Mouse (Mus musculus): ENCODE measurements around the gene Trappc6a.

GRCm38 (mm10) chr7:19512353-19512752 is 4.2 kb downstream of the Trappc6a start:
- TF ChIP-seq CTCF (IDR thresholded peaks at IDR 0.05; ENCODE audit: borderline replicate concordance, extremely low read depth, insufficient read depth, insufficient read length) (no peak), POLR2A (IDR thresholded peaks at IDR 0.05; ENCODE audit: borderline replicate concordance, extremely low read depth, insufficient read depth, insufficient read length, poor library complexity, severe bottlenecking) (no peak)

Measured in brain, embryonic 14.5 days (tissue).